Comparison of ENCODE assay signal across 24 mouse cellular contexts in genomic region chr15:10831106-10831505, GRCm38 (mm10).
DNase-seq lines count a peak whose midpoint lies in the region; ATAC-seq lines count a peak whose summit lies in the region.
"Had no signal": no experiment of that assay in that cellular context is flagged by ENCODE, and none has a peak within 500 bp of the region (broad histone marks: within the 10 kb centered on the region; RNA-seq: fewer than 3 reads in every experiment).

No protein-coding gene starts in this region.

- peak; percentile 13 for DNase-seq in 3T3-L1 (ENCODE audit: low read depth, low spot score)
- no peak for DNase-seq in spleen, postnatal 10 days (ENCODE audit: low spot score in 2 of 2)
- DNase-seq in spleen, postnatal 14 days (ENCODE audit: low spot score in 2 of 2): no peak
- DNase-seq: adrenal gland, adult 2 months; B cell, adult 2 months; cerebellum, adult 11-12 months; cerebellum, postnatal 10 days; embryo, embryonic 11 days; gastrocnemius, adult 2 months; kidney, postnatal 4 days had no signal

- H3K4me2 ChIP-seq in heart, embryonic 13.5 days: no peak overlapping the region
- no peak overlapping the region for H3K4me2 ChIP-seq in heart, embryonic 11.5 days
- no peak overlapping the region for H3K4me2 ChIP-seq in intestine, embryonic 15.5 days (replicated peaks)
- no peak overlapping the region for H3K4me2 ChIP-seq in stomach, embryonic 15.5 days
- H3K4me2 ChIP-seq: embryonic facial prominence, embryonic 13.5 days; forebrain, embryonic 12.5 days; hindbrain, embryonic 13.5 days; limb, embryonic 12.5 days had no signal

- peaks cover 27% of the 10 kb centered on the region for H3K4me1 ChIP-seq in heart, embryonic 13.5 days
- H3K4me1 ChIP-seq in heart, embryonic 11.5 days (ENCODE audit: control insufficient read depth, insufficient read depth, low read length): peaks cover 9% of the 10 kb centered on the region
- 0 out of 2 replicates have a peak, but pooled peaks cover 2% of the 10 kb centered on the region for H3K4me1 ChIP-seq in intestine, embryonic 15.5 days (replicated peaks)
- H3K4me1 ChIP-seq in stomach, embryonic 15.5 days: no peaks in the 10 kb centered on the region; the same call in 1 of the 2 replicates
- H3K4me1 ChIP-seq: embryonic facial prominence, embryonic 13.5 days; forebrain, embryonic 12.5 days; heart, embryonic 10.5 days; hindbrain, embryonic 13.5 days; midbrain, embryonic 10.5 days had no signal

- ATAC-seq in heart, embryonic 13.5 days (ENCODE audit: extremely low read depth, insufficient number of reproducible peaks, low FRiP score, low TSS enrichment): no peak
- ATAC-seq in heart, embryonic 11.5 days (replicated peaks; ENCODE audit: insufficient number of reproducible peaks, low FRiP score, low TSS enrichment): no peak
- ATAC-seq in intestine, embryonic 15.5 days: peak; percentile 70
- ATAC-seq in stomach, embryonic 15.5 days (ENCODE audit: insufficient read depth, low FRiP score, low read depth): peak; percentile 35; the same call in 1 of the 2 replicates

- WGBS in heart, embryonic 13.5 days: 40% methylated on average over 5 of the region's 5 CpGs
- 56% methylated on average over 5 of the region's 5 CpGs for WGBS in heart, embryonic 11.5 days (ENCODE audit: insufficient replicate concordance)
- WGBS in intestine, embryonic 15.5 days: 16% methylated on average over 5 of the region's 5 CpGs
- WGBS in stomach, embryonic 15.5 days: 20% methylated on average over 5 of the region's 5 CpGs

- H3K9ac ChIP-seq in heart, embryonic 13.5 days: no peak overlapping the region
- H3K9ac ChIP-seq in heart, embryonic 11.5 days (ENCODE audit: low read depth, low read length): no peak overlapping the region
- no peak overlapping the region for H3K9ac ChIP-seq in intestine, embryonic 15.5 days
- H3K9ac ChIP-seq in stomach, embryonic 15.5 days: no peak overlapping the region
- H3K9ac ChIP-seq: embryonic facial prominence, embryonic 13.5 days; forebrain, embryonic 12.5 days; hindbrain, embryonic 13.5 days; limb, embryonic 12.5 days; liver, embryonic 14.5 days had no signal

- H3K36me3 ChIP-seq in heart, embryonic 13.5 days: no peaks in the 10 kb centered on the region
- no peaks in the 10 kb centered on the region for H3K36me3 ChIP-seq in heart, embryonic 11.5 days (ENCODE audit: control insufficient read depth, insufficient read depth, low read length)
- H3K36me3 ChIP-seq in intestine, embryonic 15.5 days: no peaks in the 10 kb centered on the region
- H3K36me3 ChIP-seq in stomach, embryonic 15.5 days: no peaks in the 10 kb centered on the region
- H3K36me3 ChIP-seq: embryonic facial prominence, embryonic 13.5 days; forebrain, embryonic 12.5 days; G1E; heart, embryonic 10.5 days; hindbrain, embryonic 13.5 days; limb, embryonic 12.5 days; midbrain, embryonic 10.5 days had no signal

- H3K27me3 ChIP-seq in heart, embryonic 13.5 days (replicated peaks): no peaks in the 10 kb centered on the region
- no peaks in the 10 kb centered on the region for H3K27me3 ChIP-seq in heart, embryonic 11.5 days (ENCODE audit: control insufficient read depth, insufficient read depth, low read length)
- no peaks in the 10 kb centered on the region for H3K27me3 ChIP-seq in intestine, embryonic 15.5 days (replicated peaks)
- no peaks in the 10 kb centered on the region for H3K27me3 ChIP-seq in stomach, embryonic 15.5 days (replicated peaks)
- H3K27me3 ChIP-seq: CH12.LX; embryonic facial prominence, embryonic 13.5 days; forebrain, embryonic 12.5 days; hindbrain, embryonic 13.5 days; limb, embryonic 12.5 days had no signal

- H3K27ac ChIP-seq in heart, embryonic 13.5 days (replicated peaks): peak overlapping the region; percentile 7; the same call in 1 of the 2 replicates
- no peak overlapping the region for H3K27ac ChIP-seq in heart, embryonic 11.5 days (ENCODE audit: low read depth, low read length)
- no peak overlapping the region for H3K27ac ChIP-seq in intestine, embryonic 15.5 days
- H3K27ac ChIP-seq in stomach, embryonic 15.5 days: no peak overlapping the region
- H3K27ac ChIP-seq: embryonic facial prominence, embryonic 13.5 days; forebrain, embryonic 12.5 days; gastrocnemius, adult 2 months; heart, embryonic 10.5 days; hindbrain, embryonic 13.5 days; liver, embryonic 14.5 days; midbrain, embryonic 10.5 days had no signal

- H3K4me3 ChIP-seq in heart, embryonic 13.5 days: no peak overlapping the region
- no peak overlapping the region for H3K4me3 ChIP-seq in heart, embryonic 11.5 days (ENCODE audit: low read depth, low read length)
- no peak overlapping the region for H3K4me3 ChIP-seq in intestine, embryonic 15.5 days (replicated peaks)
- H3K4me3 ChIP-seq in stomach, embryonic 15.5 days (replicated peaks): no peak overlapping the region
- H3K4me3 ChIP-seq: embryonic facial prominence, embryonic 13.5 days; erythroblast, embryonic 14.5 days; forebrain, embryonic 12.5 days; gastrocnemius, adult 2 months; heart, embryonic 10.5 days; hindbrain, embryonic 13.5 days; limb, embryonic 12.5 days; midbrain, embryonic 10.5 days had no signal

- no peaks in the 10 kb centered on the region for H3K9me3 ChIP-seq in heart, embryonic 13.5 days
- H3K9me3 ChIP-seq in heart, embryonic 11.5 days (replicated peaks; ENCODE audit: control insufficient read depth, low read length): no peaks in the 10 kb centered on the region
- H3K9me3 ChIP-seq in intestine, embryonic 15.5 days: no peaks in the 10 kb centered on the region
- H3K9me3 ChIP-seq in stomach, embryonic 15.5 days: no peaks in the 10 kb centered on the region
- H3K9me3 ChIP-seq: embryonic facial prominence, embryonic 13.5 days; forebrain, embryonic 12.5 days; G1E; heart, embryonic 10.5 days; hindbrain, embryonic 13.5 days; limb, embryonic 12.5 days; midbrain, embryonic 10.5 days had no signal

Comparison
In these comparisons a context has a peak if more than half of its experiments do, and no peak if none do; other contexts are left out.
1. ATAC-seq: peak in intestine, embryonic 15.5 days (single experiment) and stomach, embryonic 15.5 days (single experiment); none in heart, embryonic 13.5 days (single experiment) and heart, embryonic 11.5 days (single experiment).